Mouse (Mus musculus): Measurements from ENCODE around the gene Scn4a. TPM values are rescaled to one million over a fixed set of nuclear protein-coding genes. Genes with fewer than 3 reads are reported as not detected.
A peak's percentile ranks its signal among the peaks of the same experiment; 100 is the strongest.

Gene Scn4a
- polyA plus RNA-seq, 1 experiment from 2014 or later: 0.75 TPM

DNA sequence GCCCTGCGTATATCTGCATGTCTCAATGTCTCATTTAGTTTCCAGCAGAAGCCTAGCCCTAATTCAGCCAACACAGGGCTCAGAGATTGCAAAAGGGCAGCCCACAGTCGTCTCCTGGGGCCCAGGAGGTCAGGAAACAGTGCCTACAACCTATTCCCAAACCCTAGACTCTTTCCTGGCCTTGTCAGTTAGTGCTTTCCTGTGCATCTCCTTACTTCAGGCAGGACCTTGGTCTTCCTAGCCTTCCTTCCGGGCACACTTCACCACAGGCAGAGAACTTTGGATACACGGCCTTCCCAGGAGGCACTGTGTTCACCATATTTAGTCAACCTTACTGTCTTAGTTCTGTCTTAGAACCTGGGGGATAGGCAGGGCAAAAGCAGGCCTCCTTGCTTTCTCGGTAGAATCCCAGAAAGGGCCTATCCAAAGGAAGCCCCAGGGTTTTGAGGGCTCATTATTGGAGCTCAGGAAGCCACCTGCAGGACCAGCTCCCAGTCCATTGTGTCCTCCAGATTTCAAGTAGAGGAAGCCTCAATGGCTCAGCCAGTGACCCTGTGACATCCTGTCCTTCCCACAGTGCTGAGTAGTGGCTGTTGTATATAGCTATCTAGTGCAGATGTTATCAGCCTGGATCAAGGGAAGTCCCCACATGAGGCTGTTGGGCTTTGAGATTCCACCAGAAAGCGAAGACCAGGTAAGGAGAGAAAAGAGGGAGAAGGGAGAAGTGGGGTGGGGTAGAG lies 30.1 kb upstream of the Scn4a start:
- H3K36me3 ChIP-seq: no peaks in the 10 kb centered on the region
- 77% methylated on average over 6 of the region's 6 CpGs for WGBS
- ATAC-seq (replicated peaks; ENCODE audit: low FRiP score): no peak
- H3K9ac ChIP-seq: no peak overlapping the region
- no peaks in the 10 kb centered on the region for H3K27me3 ChIP-seq
- H3K4me2 ChIP-seq: no peak overlapping the region
- H3K4me1 ChIP-seq: peaks cover 11% of the 10 kb centered on the region; the same call in 1 of the 2 replicates
- no peak overlapping the region for H3K4me3 ChIP-seq (replicated peaks)
- no peaks in the 10 kb centered on the region for H3K9me3 ChIP-seq (replicated peaks)
- peak overlapping the region; percentile 89 for H3K27ac ChIP-seq

DNA sequence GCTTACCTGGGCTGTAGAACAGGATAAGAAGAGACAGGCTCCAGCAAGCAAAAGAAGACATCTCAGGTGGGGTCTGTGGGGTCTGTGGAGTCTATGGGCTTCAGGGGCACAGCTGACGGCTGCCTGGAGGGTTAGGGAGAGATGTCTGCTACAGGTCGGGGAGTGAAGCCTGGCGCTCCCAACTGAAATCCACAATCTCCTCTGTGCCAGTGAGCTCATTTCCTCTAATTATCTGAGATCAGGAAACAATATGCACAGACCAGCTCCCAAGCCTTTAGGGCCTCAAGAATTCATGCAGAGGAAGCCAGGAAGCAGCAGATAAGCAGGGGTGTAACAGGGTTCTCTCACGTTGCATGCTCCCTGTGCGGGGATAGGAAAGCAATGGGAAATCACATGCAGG lies 29.3 kb upstream of the Scn4a start:
- Histone ChIP-seq H3K4me2 (no peak overlapping the region; the same call in 1 of the 2 replicates), H3K9me3 (replicated peaks) (no peaks in the 10 kb centered on the region), H3K9ac (no peak overlapping the region), H3K4me1 (0 out of 2 replicates have a peak, but pooled peaks cover 9% of the 10 kb centered on the region), H3K4me3 (replicated peaks) (peak overlapping the region; percentile 35), H3K27me3 (no peaks in the 10 kb centered on the region), H3K36me3 (no peaks in the 10 kb centered on the region), H3K27ac (peak overlapping the region; percentile 89)
- WGBS: 59% methylated on average over 5 of the region's 5 CpGs
- 0 out of 2 replicates have a peak, but pooled peaks have one; percentile 38 for ATAC-seq (replicated peaks; ENCODE audit: low FRiP score)

DNA sequence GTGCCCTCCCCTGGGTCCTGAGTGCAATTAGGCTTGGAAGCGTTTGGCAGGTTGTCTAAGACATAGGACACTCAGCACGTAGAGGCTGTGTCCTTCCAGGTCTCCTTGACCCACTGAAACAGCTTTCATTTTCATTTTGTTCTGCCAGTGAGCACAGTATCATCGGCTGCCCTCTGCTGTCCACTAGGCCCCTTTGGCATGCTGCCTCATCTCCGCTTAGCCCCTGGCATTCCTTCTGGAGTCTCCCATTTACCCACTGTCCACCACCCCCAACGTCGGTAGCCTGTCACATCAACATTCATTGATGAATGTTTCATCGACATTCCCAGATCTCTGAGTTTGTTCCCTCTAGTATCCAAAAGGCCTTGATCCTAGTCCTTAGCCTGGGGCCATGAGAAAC lies 28.8 kb upstream of the Scn4a start:
- Histone ChIP-seq H3K36me3 (no peaks in the 10 kb centered on the region), H3K27me3 (no peaks in the 10 kb centered on the region), H3K4me1 (0 out of 2 replicates have a peak, but pooled peaks cover 8% of the 10 kb centered on the region), H3K4me2 (peak overlapping the region; percentile 46), H3K27ac (peak overlapping the region; percentile 89), H3K9me3 (replicated peaks) (no peaks in the 10 kb centered on the region), H3K4me3 (replicated peaks) (peak overlapping the region; percentile 35), H3K9ac (no peak overlapping the region)
- 71% methylated on average over 7 of the region's 7 CpGs for WGBS
- ATAC-seq (replicated peaks; ENCODE audit: low FRiP score): no peak

DNA sequence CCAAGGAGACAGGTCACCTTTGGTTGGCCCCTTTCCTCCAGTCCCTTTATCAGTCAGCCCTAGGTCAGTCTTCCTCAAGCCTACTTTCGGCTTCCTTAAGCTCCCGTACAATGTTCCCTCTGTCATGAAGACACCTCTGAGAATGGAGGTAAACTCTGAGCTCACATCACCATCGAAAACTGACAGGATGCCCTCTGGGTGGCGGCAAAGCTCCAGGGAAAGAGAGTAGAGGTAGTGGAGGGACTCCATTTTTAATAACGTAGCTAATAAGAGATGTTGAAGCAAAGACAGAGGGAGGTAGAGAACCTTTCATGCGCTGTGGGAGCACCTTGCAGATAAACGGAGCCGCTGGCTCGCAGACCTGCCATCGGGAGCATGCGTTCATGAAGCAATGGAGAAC lies 27.9 kb upstream of the Scn4a start:
- H3K36me3 ChIP-seq: no peaks in the 10 kb centered on the region
- 0 out of 2 replicates have a peak, but pooled peaks cover 8% of the 10 kb centered on the region for H3K4me1 ChIP-seq
- 73% methylated on average over 11 of the region's 11 CpGs for WGBS
- no peak overlapping the region for H3K27ac ChIP-seq
- no peak overlapping the region for H3K9ac ChIP-seq
- H3K27me3 ChIP-seq: no peaks in the 10 kb centered on the region
- peak overlapping the region; percentile 35 for H3K4me3 ChIP-seq (replicated peaks)
- no peaks in the 10 kb centered on the region for H3K9me3 ChIP-seq (replicated peaks)
- no peak for ATAC-seq (replicated peaks; ENCODE audit: low FRiP score)
- peak overlapping the region; percentile 46 for H3K4me2 ChIP-seq

DNA sequence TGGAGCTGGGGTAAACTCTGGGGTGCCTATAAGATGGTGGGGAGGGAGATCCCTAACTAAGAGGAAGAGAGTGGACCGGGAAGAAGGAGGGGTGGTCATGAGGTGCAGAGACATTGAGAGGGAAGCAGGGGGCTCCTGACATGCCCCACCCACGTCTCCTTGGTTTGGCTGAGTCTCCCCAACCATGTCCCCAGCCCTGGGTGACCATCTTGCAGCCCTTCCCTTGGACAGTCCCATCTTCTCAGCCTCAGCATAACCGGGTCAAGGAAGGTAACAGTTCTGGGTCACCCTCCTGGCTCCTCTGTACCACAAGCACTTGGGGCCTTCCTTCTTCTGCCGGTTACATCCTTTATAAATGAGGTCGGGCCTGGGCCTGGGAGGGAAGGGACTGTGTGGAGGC lies 21.9 kb upstream of the Scn4a start:
- no peak for ATAC-seq (replicated peaks; ENCODE audit: low FRiP score)
- 72% methylated on average over 5 of the region's 5 CpGs for WGBS

DNA sequence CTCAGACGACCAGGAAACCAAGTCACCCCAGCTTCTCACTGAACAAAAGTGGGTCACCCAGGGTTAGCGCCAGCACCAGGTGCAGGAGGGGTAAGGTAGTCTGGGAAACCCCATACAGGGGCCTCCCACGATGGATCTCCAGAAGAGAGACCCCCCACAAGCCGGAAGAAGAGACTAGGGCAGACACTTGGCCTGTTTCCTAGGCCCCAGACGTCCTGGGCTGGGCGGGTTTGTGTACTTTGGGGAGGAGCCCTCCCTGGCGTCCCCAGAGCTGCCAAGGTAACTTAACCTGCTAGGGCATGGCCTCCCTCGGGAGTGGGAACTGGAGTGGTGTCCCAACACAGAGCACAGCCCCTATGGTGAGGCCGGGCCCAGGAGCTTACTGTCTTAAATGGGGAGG lies 21.5 kb upstream of the Scn4a start:
- peak; percentile 62; the same call in 1 of the 2 replicates for ATAC-seq (replicated peaks; ENCODE audit: low FRiP score)
- WGBS: 37% methylated on average over 9 of the region's 9 CpGs
- no peak overlapping the region for H3K9ac ChIP-seq
- H3K4me3 ChIP-seq (replicated peaks): no peak overlapping the region
- no peak overlapping the region for H3K4me2 ChIP-seq
- no peaks in the 10 kb centered on the region for H3K27me3 ChIP-seq
- peaks cover 18% of the 10 kb centered on the region for H3K4me1 ChIP-seq
- H3K36me3 ChIP-seq: no peaks in the 10 kb centered on the region
- H3K27ac ChIP-seq: peak overlapping the region; percentile 60
- H3K9me3 ChIP-seq (replicated peaks): no peaks in the 10 kb centered on the region

More for the DNA sequence above, 21.9 kb upstream of the Scn4a start:
- Histone ChIP-seq H3K27ac (no peak overlapping the region), H3K27me3 (no peaks in the 10 kb centered on the region), H3K9me3 (replicated peaks) (no peaks in the 10 kb centered on the region), H3K4me1 (peaks cover 18% of the 10 kb centered on the region), H3K4me2 (no peak overlapping the region), H3K9ac (no peak overlapping the region), H3K4me3 (replicated peaks) (no peak overlapping the region), H3K36me3 (no peaks in the 10 kb centered on the region)

DNA sequence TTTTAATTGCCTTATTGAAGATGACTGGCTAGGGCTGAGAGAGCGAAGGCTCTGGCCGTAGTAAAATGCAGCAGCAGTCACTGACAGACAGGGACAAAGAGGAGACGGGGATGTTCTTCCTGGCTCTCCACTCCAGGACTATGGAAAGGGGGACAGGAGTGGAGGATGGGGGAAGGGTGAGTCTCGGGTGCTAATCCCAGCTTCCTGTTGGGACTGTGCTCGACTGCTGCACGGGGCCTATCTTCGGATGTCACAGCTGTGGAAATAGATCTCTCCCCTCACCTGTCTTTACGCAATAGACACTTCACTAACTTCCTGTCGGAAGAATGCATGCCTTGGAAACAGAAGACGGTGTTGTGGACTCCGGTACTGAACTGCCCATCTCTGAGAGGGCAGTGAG lies 20.9 kb upstream of the Scn4a start:
- no peak overlapping the region for H3K9ac ChIP-seq
- peak overlapping the region; percentile 60 for H3K27ac ChIP-seq
- 0 out of 2 replicates have a peak, but pooled peaks have one; percentile 18 for ATAC-seq (replicated peaks; ENCODE audit: low FRiP score)

DNA sequence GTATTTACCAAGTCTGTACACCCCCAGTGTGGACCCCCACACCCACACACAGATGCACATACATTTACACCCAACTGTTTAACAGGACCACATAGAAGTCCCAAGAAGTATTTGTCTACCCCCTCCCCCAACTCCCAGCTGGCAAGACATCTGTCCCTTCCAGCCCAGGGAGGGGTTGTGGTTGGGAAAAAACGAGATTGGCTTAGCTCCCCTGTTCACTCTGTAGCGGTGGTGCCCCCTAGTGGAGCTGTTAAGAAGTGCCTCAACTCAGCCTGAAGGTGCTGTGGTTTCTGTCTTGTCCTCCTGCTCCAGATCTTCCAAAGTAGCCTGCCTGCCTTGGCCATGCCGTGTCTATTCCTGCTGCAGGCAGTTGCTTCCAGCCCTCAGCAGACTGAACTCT lies 13.2 kb upstream of the Scn4a start:
- H3K4me1 ChIP-seq: peaks cover 12% of the 10 kb centered on the region
- no peak overlapping the region for H3K4me2 ChIP-seq
- H3K9me3 ChIP-seq (replicated peaks): no peaks in the 10 kb centered on the region
- H3K27me3 ChIP-seq: no peaks in the 10 kb centered on the region
- no peak overlapping the region for H3K9ac ChIP-seq
- 0 out of 2 replicates have a peak, but pooled peaks have one; percentile 40 for ATAC-seq (replicated peaks; ENCODE audit: low FRiP score)
- H3K4me3 ChIP-seq (replicated peaks): no peak overlapping the region
- WGBS: 12% methylated on average over 3 of the region's 3 CpGs
- no peak overlapping the region for H3K27ac ChIP-seq
- H3K36me3 ChIP-seq: no peaks in the 10 kb centered on the region

More for the DNA sequence above, 20.9 kb upstream of the Scn4a start:
- WGBS: 42% methylated on average over 11 of the region's 11 CpGs
- Histone ChIP-seq H3K4me1 (peaks cover 18% of the 10 kb centered on the region), H3K4me2 (no peak overlapping the region), H3K27me3 (no peaks in the 10 kb centered on the region), H3K9me3 (replicated peaks) (no peaks in the 10 kb centered on the region), H3K4me3 (replicated peaks) (no peak overlapping the region), H3K36me3 (no peaks in the 10 kb centered on the region)

DNA sequence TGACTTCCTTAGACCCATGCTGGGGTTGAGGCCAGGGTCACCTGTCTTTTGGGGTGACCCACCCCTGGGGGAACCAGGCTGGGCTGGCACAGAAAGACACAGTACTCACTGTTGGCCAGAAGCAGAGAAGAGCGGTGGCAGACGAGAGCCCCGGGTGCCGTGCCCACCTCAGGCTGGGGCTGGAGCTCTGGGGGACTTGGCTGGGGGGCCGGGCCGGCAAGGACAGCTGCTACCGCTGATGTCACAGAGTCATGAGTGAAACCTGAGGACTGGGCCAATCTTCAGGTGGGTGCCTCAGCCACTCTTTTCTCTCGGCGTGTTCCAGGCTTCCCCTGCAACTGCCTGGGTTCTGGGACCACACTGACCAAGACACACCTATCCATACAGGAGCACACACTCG lies 12.3 kb upstream of the Scn4a start, which contains the start of gene Prr29:
Prr29 (plus strand) TSS at position 107 of the 400 bp plus-strand sequence.
- Histone ChIP-seq H3K27ac (peak within 1 kb of the TSS; percentile 50), H3K4me2 (peak within 1 kb of the TSS; percentile 29), H3K9me3 (replicated peaks) (no peaks in the 10 kb centered on the region), H3K9ac (no peak within 1 kb of the TSS), H3K36me3 (no peaks in the 10 kb centered on the region), H3K4me3 (replicated peaks) (no peak within 1 kb of the TSS), H3K27me3 (no peaks in the 10 kb centered on the region), H3K4me1 (peaks cover 12% of the 10 kb centered on the region)
- 30% methylated on average over 9 of the region's 10 CpGs for WGBS
- ATAC-seq (replicated peaks; ENCODE audit: low FRiP score): peak; percentile 31

DNA sequence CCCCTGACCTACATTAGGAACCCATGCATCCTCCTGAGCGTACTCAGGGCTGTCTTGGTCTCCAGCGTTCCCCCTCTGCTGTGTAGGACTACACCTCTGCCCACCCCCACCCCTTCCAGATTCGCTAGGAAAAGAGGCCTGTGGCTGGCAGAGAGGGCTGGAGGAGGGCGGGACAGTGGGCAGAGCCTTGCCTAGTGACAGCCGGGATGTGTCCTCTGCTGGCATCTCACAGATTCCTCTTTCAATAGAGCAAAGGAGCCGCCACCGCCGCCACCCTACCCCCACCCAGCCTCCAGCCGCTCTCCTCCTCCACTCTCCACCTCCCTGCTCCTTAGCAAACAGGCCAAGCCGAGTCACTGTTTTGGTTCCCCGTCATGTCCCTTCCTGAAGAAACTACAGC lies 11.6 kb upstream of the Scn4a start:
- H3K9me3 ChIP-seq (replicated peaks): no peaks in the 10 kb centered on the region
- H3K4me3 ChIP-seq (replicated peaks): no peak overlapping the region
- H3K9ac ChIP-seq: no peak overlapping the region
- H3K36me3 ChIP-seq: no peaks in the 10 kb centered on the region
- H3K27ac ChIP-seq: peak overlapping the region; percentile 50
- H3K27me3 ChIP-seq: no peaks in the 10 kb centered on the region
- ATAC-seq (replicated peaks; ENCODE audit: low FRiP score): peak; percentile 79
- H3K4me2 ChIP-seq: peak overlapping the region; percentile 29
- H3K4me1 ChIP-seq: peaks cover 12% of the 10 kb centered on the region
- 8% methylated on average over 11 of the region's 11 CpGs for WGBS

DNA sequence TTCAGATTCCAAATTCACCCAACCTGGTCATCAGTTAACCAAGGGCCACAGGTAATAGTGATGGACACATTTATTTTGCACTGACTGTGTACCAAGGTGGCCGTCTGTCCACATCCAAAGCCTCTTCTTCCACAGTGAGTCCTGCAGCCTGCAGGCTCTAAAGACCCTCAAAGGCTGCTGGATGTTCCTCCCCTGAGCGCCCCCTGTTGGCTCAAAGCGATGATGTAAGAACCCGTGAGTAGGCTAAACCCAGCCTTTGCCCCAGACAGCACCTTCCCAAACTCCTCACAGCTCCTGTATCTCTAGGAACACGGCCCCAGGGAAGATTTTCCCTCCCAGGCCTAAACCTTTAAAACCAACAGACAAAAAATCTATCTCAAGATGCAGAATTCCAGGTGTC lies 6.3 kb upstream of the Scn4a start:
- H3K4me3 ChIP-seq (replicated peaks): no peak overlapping the region
- H3K9me3 ChIP-seq (replicated peaks): no peaks in the 10 kb centered on the region
- 0 out of 2 replicates have a peak, but pooled peaks cover 5% of the 10 kb centered on the region for H3K4me1 ChIP-seq
- WGBS: 25% methylated on average over 5 of the region's 5 CpGs
- no peaks in the 10 kb centered on the region for H3K36me3 ChIP-seq
- no peaks in the 10 kb centered on the region for H3K27me3 ChIP-seq
- no peak overlapping the region for H3K4me2 ChIP-seq
- no peak overlapping the region for H3K9ac ChIP-seq
- H3K27ac ChIP-seq: no peak overlapping the region
- ATAC-seq (replicated peaks; ENCODE audit: low FRiP score): no peak

DNA sequence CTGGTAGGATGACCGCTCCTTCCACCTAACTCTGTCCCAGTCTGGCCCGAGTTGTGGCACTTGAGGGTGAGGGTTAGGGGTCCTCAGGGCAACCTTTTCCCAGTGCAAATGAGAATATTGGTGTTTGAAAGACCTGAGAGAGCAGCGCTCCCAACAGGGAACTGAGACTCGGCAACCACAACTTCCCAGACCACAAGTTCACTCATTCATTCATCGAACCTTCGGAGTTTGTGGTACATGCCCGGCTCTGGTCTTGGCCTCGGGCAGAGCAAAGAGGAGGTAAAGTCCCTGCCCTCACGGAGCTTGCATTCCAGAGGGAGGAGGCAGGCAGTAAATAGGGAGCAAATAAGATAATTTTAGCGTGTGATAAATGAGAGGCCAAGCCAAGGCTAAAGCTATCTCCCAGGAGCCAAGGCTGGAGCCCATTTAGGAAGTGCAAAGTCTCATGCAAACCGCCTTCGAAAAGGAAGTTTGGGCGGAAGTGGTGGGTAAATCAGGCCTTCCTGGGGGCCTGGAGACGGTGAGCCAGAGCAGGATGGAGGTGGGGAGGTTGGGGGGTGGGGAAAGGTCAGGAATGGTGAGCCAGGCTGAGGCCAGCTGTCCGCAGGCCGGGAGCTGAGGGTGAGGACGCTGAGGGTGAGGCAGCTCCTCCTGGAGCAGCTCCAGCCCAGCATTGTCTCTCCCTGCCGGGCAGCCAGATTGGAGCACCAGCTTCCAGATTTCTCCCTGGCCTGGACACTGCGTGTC lies 2.5 kb upstream of the Scn4a start:
- no peak overlapping the region for H3K27ac ChIP-seq
- H3K27me3 ChIP-seq: no peaks in the 10 kb centered on the region
- ATAC-seq (replicated peaks; ENCODE audit: low FRiP score): no peak
- H3K4me2 ChIP-seq: no peak overlapping the region
- H3K4me1 ChIP-seq: peaks cover 18% of the 10 kb centered on the region
- H3K9ac ChIP-seq: no peak overlapping the region
- no peaks in the 10 kb centered on the region for H3K9me3 ChIP-seq (replicated peaks)
- H3K36me3 ChIP-seq: no peaks in the 10 kb centered on the region
- H3K4me3 ChIP-seq (replicated peaks): no peak overlapping the region
- 57% methylated on average over 19 of the region's 19 CpGs for WGBS
